Mouse (Mus musculus): ENCODE measurements around the gene Golga2. TPM values are rescaled to one million over a fixed set of nuclear protein-coding genes. Genes with fewer than 3 reads are reported as not detected.

The Golga2 gene
- polyA plus RNA-seq, 1 experiment from 2014 or later = 7.9 TPM

DNA sequence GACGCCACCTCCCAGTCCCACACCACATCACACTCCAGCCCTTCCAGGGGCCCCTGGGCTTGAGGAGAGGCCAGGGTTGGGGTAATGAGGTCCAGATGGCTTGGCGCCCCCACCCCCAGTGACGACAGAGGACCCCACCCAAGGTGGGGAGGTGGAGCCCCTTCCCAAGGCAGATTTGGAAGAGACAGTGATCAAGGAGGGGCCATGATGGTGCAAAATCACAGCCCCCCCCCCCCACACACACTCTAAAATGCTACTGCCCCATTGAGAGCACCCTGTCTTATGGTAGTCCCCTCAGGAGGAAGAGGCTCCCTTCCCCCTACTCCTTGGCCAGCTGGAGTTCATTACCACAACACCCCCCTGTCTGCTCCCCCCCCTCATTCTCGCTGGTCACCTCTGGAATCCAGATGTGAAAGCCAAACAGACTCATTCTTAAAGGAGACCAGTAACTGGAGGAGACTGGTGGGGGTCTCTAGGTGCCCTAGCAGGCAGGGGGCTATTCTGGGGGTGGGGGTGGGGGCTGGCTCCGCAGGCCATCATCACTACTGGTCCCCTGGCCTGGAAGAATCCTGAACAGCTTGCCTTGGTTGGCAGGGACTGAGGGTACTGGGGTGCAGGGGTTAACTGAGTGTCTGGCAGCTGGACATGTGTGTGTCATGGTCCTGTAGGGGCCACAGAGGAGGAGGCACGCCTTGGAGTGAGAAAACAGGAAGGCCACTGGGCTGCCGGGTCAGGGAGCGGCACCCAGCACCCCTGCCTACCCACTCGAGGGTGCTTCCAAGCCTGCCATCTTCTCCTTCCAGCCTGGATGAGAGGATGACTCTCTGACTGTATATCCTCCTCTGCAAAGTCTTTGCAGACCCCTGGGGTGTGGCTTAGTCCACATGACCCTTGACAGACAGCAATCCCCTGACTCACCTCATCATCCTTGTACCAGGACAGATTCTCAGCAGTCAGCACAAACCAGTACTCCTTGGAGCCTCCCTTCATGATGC lies 32.7 kb downstream of the Golga2 start:
- no peak overlapping the region for H3K27ac ChIP-seq (replicated peaks)
- H3K4me2 ChIP-seq = no peak overlapping the region
- no peak for ATAC-seq (ENCODE audit: insufficient read depth)
- 30% methylated on average over 9 of the region's 9 CpGs for WGBS (ENCODE audit: insufficient replicate concordance)
- no peaks in the 10 kb centered on the region for H3K4me1 ChIP-seq (replicated peaks)
- no peak overlapping the region for H3K9ac ChIP-seq
- no peaks in the 10 kb centered on the region for H3K9me3 ChIP-seq (replicated peaks)
- no peaks in the 10 kb centered on the region for H3K36me3 ChIP-seq (replicated peaks)
- no peak overlapping the region for H3K4me3 ChIP-seq (replicated peaks)
- H3K27me3 ChIP-seq = peaks cover 56% of the 10 kb centered on the region

DNA sequence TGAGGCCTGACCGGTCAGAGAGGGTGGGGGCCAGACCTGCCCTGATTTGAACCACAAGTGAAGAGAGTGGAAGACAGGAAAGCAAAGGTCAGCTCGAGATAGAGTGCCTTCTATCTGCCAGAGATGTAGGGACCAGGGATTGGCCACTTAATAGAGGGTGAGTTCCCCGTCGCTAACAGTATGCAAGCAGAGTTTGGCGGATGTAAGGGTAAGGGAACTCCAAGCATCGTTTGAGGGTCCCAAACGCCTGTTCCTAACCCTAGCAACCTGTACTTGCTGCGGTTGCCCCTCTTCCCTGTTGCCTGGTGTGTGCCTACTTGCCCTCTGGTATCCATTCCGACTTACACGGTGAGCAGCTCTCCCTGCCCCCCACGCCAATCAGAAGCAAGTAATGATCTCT lies 33.5 kb downstream of the Golga2 start:
- Histone ChIP-seq H3K4me2 (no peak overlapping the region), H3K9ac (no peak overlapping the region), H3K36me3 (replicated peaks) (no peaks in the 10 kb centered on the region), H3K27ac (replicated peaks) (no peak overlapping the region), H3K4me3 (replicated peaks) (no peak overlapping the region), H3K4me1 (replicated peaks) (no peaks in the 10 kb centered on the region), H3K27me3 (peaks cover 48% of the 10 kb centered on the region), H3K9me3 (replicated peaks) (no peaks in the 10 kb centered on the region)
- ATAC-seq (ENCODE audit: insufficient read depth) = no peak
- 53% methylated on average over 11 of the region's 11 CpGs for WGBS (ENCODE audit: insufficient replicate concordance)

DNA sequence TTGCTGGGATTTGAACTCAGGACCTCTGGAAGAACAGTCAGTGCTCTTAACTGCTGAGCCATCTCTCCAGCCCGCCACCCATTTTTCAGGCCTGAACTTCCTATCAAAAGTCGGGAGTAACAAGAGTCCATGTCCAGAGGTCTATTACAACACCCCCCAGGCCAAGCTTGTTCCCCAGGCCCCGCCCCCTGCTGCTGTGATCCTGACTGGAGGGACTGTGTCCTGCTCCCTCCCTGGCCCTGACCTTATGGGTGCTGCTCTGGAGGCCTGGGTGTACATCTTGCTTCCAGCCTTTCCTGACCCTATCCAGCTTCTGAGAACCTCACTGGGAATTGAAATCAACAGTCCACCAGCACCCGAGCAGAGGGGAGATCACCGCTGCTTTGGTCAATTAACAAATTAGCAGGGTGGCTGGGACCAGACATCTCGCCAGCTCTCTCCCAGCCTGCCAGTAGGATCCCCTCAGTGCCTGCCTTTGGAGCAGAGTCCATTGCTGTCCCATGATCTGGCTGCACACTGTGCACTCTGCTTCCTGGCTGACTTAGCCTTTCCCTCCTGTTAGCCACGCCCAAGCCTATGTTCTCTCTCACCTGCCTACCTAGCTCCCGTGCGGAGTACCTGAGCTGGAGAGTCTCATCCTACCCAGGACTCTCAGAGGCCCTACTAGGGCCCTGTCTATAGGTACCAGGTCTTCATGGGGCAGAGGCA lies 34.6 kb downstream of the Golga2 start:
- 0 out of 2 replicates have a peak, but pooled peaks have one; percentile 33 for ATAC-seq (ENCODE audit: insufficient read depth)
- no peaks in the 10 kb centered on the region for H3K9me3 ChIP-seq (replicated peaks)
- WGBS (ENCODE audit: insufficient replicate concordance) = 57% methylated on average over 9 of the region's 9 CpGs
- no peak overlapping the region for H3K4me2 ChIP-seq
- H3K27ac ChIP-seq (replicated peaks) = no peak overlapping the region
- H3K27me3 ChIP-seq = peaks cover 39% of the 10 kb centered on the region
- no peaks in the 10 kb centered on the region for H3K4me1 ChIP-seq (replicated peaks)
- no peak overlapping the region for H3K4me3 ChIP-seq (replicated peaks)
- H3K36me3 ChIP-seq (replicated peaks) = no peaks in the 10 kb centered on the region
- H3K9ac ChIP-seq = no peak overlapping the region

DNA sequence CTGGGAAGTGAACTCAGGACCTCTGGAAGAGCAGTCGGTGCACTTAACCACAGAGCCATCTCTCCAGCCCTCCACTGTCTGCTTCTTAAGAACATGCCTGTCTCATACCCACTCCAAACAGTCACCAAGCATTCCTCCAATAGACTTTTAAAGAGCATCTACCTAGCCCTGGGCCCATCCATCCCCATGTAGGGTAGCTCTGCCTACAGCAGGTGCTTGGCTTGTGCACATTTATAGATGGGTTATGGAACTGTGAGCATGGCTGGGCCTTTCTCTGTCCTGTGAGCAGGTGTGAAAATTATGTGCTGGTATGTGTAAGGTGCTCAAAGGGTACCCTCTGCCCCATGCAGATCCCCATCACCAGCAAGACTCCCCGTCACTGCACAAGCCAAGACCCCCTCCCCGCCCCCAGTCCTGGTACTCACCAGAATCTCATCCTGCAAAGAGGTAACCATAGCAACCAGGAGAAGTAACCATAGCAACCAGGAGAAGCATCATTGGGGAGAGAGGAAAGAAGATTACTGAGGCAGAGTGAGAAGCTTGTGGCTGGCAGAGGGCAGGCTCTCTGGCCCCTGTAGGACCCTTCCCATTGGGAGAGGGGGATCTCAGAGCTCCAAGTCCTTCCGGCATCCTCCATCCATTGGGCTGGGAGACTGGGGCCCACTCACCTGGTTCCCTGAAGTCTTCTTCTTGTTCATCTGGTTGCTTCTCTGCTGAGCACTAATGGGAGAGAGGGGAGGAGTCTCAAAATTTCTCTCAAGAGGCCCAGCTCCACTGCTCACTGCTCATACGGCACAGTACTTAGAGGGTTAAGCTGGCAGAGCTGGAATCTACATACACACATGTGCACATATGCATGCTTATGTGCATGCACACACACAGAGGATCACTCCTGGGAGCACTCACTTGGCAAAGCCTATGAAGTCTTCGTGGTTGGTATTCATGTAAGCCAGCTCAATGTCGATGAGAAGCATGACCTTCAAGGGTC lies 35.9 kb downstream of the Golga2 start:
- H3K27ac ChIP-seq (replicated peaks) = no peak overlapping the region
- H3K36me3 ChIP-seq (replicated peaks) = no peaks in the 10 kb centered on the region
- H3K27me3 ChIP-seq = peaks cover 26% of the 10 kb centered on the region
- H3K9me3 ChIP-seq (replicated peaks) = no peaks in the 10 kb centered on the region
- no peak overlapping the region for H3K9ac ChIP-seq
- ATAC-seq (ENCODE audit: insufficient read depth) = no peak
- H3K4me1 ChIP-seq (replicated peaks) = no peaks in the 10 kb centered on the region
- H3K4me2 ChIP-seq = no peak overlapping the region
- WGBS (ENCODE audit: insufficient replicate concordance) = 65% methylated on average over 7 of the region's 7 CpGs
- H3K4me3 ChIP-seq (replicated peaks) = no peak overlapping the region

DNA sequence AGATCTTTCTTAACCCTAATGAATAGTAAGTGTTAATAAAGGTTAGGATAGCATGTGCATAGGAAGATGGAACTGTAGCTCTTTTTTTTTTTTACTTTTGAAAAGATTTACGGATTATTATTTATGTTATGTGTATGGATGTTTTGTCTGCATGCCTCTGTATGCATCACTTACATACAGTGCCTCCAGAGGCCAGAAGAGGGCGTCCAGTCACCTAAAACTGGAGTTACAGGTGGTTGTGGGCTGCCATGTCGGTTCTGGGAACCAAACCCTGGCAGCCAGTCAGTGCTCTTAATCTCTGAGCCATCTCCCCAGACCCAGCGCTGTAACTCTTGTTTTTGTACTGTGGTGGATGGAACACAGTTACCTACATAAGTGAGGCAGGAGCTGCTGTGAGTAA lies 37.1 kb downstream of the Golga2 start:
- H3K36me3 ChIP-seq (replicated peaks) = no peaks in the 10 kb centered on the region
- peaks cover 21% of the 10 kb centered on the region for H3K27me3 ChIP-seq
- H3K9me3 ChIP-seq (replicated peaks) = no peaks in the 10 kb centered on the region
- H3K4me2 ChIP-seq = no peak overlapping the region
- H3K27ac ChIP-seq (replicated peaks) = no peak overlapping the region
- 44% methylated on average over 4 of the region's 4 CpGs for WGBS (ENCODE audit: insufficient replicate concordance)
- no peak overlapping the region for H3K4me3 ChIP-seq (replicated peaks)
- H3K9ac ChIP-seq = no peak overlapping the region
- ATAC-seq (ENCODE audit: insufficient read depth) = no peak
- H3K4me1 ChIP-seq (replicated peaks) = no peaks in the 10 kb centered on the region

- ATAC-seq (ENCODE audit: insufficient read depth) = no peak
- H3K4me3 ChIP-seq (replicated peaks) = no peak overlapping the region
- H3K9me3 ChIP-seq (replicated peaks) = no peaks in the 10 kb centered on the region
- H3K27me3 ChIP-seq = peaks cover 14% of the 10 kb centered on the region
- WGBS (ENCODE audit: insufficient replicate concordance) = 40% methylated on average over 7 of the region's 7 CpGs
- no peak overlapping the region for H3K27ac ChIP-seq (replicated peaks)
- no peaks in the 10 kb centered on the region for H3K36me3 ChIP-seq (replicated peaks)
- no peak overlapping the region for H3K4me2 ChIP-seq
- no peak overlapping the region for H3K9ac ChIP-seq
- no peaks in the 10 kb centered on the region for H3K4me1 ChIP-seq (replicated peaks)
Observed at GRCm38 (mm10) chr2:32325342-32325741, 38.2 kb downstream of the Golga2 start.

DNA sequence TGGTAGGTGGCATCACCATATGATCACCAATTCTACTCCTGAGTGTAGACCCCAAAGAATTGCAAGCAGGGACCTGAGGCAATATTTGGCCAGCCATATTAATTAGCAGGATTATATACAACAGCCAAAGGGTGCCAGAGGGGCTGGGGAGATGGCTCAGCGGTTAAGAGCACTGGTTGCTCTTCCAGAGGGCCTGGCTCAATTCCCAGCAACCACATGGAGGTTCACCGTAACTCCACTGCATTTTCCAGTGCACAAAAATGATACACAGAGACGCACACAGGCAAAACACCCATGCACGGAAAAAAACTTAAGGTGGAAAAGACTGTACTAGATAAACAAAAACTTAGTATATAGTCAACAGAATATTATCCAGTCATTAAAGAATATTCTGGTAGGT lies 40.0 kb downstream of the Golga2 start:
- H3K4me3 ChIP-seq (replicated peaks) = no peak overlapping the region
- H3K27ac ChIP-seq (replicated peaks) = no peak overlapping the region
- no peak overlapping the region for H3K9ac ChIP-seq
- H3K27me3 ChIP-seq = peaks cover 8% of the 10 kb centered on the region; the same call in 1 of the 2 replicates
- H3K4me2 ChIP-seq = no peak overlapping the region
- H3K36me3 ChIP-seq (replicated peaks) = no peaks in the 10 kb centered on the region
- H3K4me1 ChIP-seq (replicated peaks) = no peaks in the 10 kb centered on the region
- 72% methylated on average over 4 of the region's 4 CpGs for WGBS (ENCODE audit: insufficient replicate concordance)
- ATAC-seq (ENCODE audit: insufficient read depth) = no peak
- no peaks in the 10 kb centered on the region for H3K9me3 ChIP-seq (replicated peaks)

DNA sequence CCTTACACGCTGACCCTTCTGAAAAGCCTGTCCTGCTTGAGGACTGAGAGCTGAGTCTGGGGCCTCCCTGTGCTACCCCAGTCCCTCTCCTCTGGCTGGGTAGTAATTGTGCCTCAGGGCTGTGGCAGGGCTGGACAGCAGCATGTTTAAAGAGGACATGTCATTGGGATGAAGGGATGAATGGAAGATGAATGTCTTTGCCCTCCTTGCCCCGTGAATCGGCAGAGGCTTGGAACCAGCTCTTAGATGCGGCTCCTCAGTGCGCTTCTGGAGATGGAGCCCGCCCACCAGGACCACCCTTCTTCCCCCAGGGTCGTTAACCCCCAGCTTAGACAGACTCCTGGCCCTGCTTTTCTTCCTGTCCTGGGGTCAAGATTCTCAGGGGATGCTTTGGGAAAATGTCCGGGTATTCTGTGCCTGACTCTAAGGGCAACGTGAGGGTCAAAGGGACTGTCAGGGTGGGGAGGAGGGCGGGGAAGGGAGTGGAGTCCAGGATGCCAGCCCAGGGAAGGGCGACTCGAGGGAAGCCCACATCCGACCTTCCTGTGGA lies 41.8 kb downstream of the Golga2 start:
- no peak overlapping the region for H3K4me2 ChIP-seq
- 43% methylated on average over 13 of the region's 13 CpGs for WGBS (ENCODE audit: insufficient replicate concordance)
- H3K9ac ChIP-seq = no peak overlapping the region
- no peak overlapping the region for H3K27ac ChIP-seq (replicated peaks)
- no peaks in the 10 kb centered on the region for H3K4me1 ChIP-seq (replicated peaks)
- no peaks in the 10 kb centered on the region for H3K36me3 ChIP-seq (replicated peaks)
- no peak for ATAC-seq (ENCODE audit: insufficient read depth)
- H3K4me3 ChIP-seq (replicated peaks) = no peak overlapping the region
- H3K9me3 ChIP-seq (replicated peaks) = no peaks in the 10 kb centered on the region
- peaks cover 11% of the 10 kb centered on the region; the same call in 1 of the 2 replicates for H3K27me3 ChIP-seq

DNA sequence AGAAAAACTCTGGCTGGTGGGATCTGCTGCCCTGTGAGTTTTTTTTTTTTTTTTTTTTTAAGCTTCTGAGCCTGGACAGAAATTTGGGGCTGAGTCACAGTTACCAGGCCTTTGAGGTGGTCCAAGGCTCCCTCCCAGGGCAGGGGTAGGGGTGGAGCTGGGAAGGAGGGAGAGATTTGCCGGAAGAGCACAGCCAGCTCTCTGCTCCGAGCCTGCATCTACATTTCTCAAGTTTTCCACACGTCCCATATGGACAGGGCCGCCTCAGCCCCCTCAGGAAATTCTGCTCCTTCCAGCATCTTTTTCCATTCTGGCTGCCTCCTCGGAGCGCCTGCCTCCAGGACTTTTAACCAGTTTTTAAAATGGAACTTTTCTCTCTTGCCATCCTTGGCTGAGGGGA lies 42.3 kb downstream of the Golga2 start:
- Histone ChIP-seq H3K9me3 (replicated peaks) (no peaks in the 10 kb centered on the region), H3K4me1 (replicated peaks) (no peaks in the 10 kb centered on the region), H3K4me2 (no peak overlapping the region), H3K4me3 (replicated peaks) (no peak overlapping the region), H3K36me3 (replicated peaks) (no peaks in the 10 kb centered on the region), H3K9ac (no peak overlapping the region), H3K27me3 (peaks cover 11% of the 10 kb centered on the region; the same call in 1 of the 2 replicates), H3K27ac (replicated peaks) (no peak overlapping the region)
- no peak for ATAC-seq (ENCODE audit: insufficient read depth)
- WGBS (ENCODE audit: insufficient replicate concordance) = 54% methylated on average over 6 of the region's 6 CpGs

- 69% methylated on average over 5 of the region's 5 CpGs for WGBS (ENCODE audit: insufficient replicate concordance)
Observed at GRCm38 (mm10) chr2:32332159-32332558, 45.0 kb downstream of the Golga2 start.

More at GRCm38 (mm10) chr2:32332159-32332558, 45.0 kb downstream of the Golga2 start:
- Histone ChIP-seq H3K27me3 (peaks cover 36% of the 10 kb centered on the region), H3K9me3 (replicated peaks) (no peaks in the 10 kb centered on the region), H3K4me3 (replicated peaks) (no peak overlapping the region), H3K4me1 (replicated peaks) (no peaks in the 10 kb centered on the region), H3K27ac (replicated peaks) (no peak overlapping the region), H3K4me2 (no peak overlapping the region), H3K9ac (no peak overlapping the region), H3K36me3 (replicated peaks) (no peaks in the 10 kb centered on the region)
- ATAC-seq (ENCODE audit: insufficient read depth) = no peak

Data from liver, embryonic 15.5 days (tissue).